Mouse (Mus musculus): ENCODE data around the gene Erich4. TPM values are rescaled to one million over a fixed set of nuclear protein-coding genes. Genes with fewer than 3 reads are reported as not detected.

Gene Erich4
- total RNA-seq, 2 experiments from 2014 or later = not detected

DNA sequence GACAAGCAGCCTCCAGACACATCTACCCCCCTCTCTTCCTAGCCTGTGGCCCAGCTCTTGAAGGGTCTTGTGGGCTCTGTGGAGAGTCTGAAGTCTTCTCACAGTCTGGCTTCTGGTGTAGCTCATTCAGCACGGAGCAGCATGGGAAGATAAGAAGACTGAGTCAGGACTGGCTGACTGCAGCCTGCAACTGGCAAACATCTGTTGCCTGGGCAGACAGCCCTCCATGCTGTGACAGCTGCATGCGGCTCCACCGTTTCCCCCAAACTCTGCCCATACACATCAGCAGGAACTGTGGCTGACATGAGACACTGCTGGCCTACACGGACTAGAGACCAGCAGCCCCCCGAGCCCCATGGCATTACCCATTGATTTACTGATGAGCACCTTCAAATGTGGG, 9.2 kb upstream of the Erich4 start:
- DNase-seq (ENCODE audit: low spot score in 2 of 2) = no peak

DNA sequence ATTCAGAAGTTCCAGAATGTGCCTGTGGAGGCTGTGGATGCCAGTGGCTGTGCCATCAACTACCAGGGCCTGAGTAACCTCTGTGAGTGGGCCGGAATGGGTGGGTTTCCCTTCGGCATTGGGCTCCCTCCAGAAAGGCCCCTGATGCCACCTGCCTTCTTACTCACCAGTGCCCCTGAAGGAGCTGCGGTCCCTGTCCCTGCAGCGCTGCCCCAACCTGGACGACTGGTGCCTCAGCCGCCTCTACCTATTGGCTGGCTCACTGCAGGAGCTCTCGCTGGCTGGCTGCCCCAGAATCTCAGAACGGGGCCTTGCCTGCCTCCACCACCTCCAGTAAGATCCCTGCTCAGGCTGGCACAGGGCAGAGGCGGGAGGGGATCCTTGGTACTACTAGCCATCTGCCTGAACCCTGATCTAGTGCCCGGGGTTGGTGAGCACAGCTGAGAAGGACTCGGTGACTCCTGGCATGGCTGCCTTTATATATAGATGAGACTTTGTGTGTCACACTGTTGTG, 8.2 kb upstream of the Erich4 start:
- no peak for DNase-seq (ENCODE audit: low spot score in 2 of 2)

DNA sequence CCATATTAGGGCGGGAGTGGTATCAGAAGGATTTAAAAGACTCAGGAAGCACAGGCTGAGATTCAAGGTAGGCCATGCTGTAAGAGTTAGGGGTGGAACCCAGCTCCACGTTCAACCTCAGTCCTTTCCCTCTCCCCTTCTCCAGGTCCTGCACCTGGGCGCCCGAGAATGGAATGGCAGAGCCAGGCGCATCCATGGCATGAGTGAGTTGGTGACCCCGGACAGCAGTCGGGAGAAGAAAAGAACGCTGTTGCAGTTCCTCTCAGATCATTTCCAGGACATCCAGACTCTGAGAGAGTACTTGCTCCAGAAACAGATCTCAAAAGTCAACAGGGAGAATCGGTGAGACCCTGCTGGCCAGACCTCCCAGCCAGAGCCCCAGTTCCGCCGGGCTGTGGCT, 5.1 kb upstream of the Erich4 start:
- DNase-seq (ENCODE audit: low spot score in 2 of 2) = no peak

DNA sequence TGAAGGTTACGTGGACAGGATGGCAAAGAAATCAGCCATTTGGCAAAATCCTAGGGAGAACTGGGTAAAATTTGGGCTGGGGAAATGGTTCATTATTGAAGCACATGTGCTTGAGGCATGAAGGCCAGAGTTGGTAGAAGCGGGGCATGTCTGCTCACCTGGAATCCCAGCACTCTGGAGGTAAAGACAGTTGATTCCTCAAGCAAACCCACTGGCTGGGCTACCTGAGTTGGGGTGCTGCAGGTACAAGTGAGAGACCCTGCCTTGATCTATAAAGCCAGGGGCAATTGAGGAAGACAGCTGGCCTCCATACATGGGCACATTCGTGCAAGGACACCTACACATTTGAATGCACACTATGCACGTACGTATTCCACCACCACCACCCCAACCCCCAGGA, 4.4 kb upstream of the Erich4 start:
- DNase-seq (ENCODE audit: low spot score in 2 of 2) = no peak

DNA sequence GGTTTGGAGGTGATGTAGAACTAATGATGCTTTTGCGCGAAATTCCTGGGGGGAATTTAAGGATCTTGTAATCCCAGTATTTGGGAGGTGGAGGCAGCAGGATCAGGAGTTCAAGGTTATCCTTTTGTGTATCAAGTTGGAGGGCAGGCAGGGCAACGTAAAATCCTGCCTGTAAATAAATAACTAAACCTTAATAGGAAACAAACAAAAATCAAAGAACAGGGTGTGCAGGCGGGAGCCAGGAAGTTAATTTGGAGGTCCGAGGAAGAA, 4.0 kb upstream of the Erich4 start:
- DNase-seq (ENCODE audit: low spot score in 2 of 2) = no peak

DNA sequence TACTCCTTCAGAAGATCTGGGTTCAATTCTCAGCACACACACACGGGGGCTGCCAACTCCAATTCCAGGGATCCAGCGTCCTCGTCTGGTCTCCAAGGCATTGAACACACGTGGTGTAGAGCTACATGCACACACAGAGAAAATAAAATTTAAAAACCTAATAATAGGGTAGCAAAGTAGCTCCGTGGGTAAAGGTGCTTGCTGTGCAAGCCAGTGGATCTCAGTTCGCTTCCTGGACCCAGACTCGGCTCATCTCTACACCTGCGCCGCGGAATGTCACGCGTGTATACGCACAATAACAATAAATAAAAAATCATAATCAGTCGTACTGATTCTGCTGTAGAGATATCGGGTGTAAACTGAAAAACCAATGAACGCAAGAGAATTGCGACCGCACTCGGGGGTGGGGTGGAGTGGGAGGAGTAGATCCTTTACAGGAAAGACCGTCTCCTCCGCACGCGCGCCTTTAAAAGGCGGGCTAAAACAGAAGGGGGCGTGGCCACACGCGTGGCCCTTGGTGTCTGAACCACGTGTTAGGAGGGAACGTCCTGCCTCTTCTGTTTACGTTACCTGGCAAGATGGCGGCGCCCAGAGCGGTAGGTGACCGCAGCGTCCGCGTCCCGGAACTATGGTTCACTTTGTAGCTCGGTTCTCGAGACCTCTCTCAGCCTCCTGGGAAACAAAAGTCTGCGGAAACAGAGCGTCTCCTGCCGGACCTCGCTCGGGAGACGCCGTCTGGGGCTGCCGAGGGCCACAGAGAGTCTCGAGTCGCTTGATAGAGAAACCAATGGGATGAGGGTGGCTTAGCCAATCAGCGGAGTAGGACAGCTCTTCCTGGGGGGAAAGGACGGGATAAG, 3.4 kb upstream of the Erich4 start, which contains the start of gene Dmac2:
Gene Dmac2, plus strand, starts transcription at position 550 of the 857 bp plus-strand sequence.
- peak; percentile 72 to 87 for DNase-seq (ENCODE audit: low spot score in 2 of 2)

DNA sequence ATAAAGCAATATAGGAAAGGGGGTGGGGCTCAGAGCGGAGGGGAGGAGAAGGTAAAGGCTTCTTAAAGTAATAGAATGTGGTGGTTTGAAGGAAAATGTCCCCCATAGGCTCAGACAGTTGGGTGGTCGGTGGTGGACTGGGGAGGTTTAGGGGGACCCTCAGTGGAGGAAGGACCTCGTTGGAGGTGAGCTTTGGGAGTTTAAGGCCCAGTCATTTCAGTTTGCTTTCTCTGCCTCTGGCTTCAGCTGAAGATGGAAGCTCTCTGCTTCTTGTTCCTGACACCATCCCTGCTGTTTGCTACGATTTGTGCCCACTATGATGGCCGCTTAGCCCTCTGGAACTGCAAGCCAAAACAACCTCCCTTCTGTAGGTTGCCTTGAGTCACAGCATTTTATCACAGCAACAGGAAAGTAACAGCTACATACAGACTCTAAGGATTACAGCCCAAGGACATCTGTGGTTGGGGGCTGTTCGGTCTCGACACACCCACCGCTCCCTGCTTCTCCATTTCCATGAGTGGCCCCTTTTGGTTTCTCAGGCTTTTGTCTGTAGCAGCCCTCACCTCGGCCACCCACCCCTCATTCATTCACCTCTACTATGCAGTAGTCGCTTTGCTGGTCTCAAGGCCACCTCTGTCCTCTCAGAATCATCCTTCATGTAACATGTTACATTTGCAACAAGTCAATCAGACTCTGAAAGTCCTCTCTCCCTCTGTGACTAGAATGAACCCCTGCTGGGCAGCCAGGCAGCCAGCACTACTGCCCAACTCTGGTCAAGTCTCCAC, 1.9 kb upstream of the Erich4 start:
- DNase-seq (ENCODE audit: low spot score in 2 of 2) = no peak

DNA sequence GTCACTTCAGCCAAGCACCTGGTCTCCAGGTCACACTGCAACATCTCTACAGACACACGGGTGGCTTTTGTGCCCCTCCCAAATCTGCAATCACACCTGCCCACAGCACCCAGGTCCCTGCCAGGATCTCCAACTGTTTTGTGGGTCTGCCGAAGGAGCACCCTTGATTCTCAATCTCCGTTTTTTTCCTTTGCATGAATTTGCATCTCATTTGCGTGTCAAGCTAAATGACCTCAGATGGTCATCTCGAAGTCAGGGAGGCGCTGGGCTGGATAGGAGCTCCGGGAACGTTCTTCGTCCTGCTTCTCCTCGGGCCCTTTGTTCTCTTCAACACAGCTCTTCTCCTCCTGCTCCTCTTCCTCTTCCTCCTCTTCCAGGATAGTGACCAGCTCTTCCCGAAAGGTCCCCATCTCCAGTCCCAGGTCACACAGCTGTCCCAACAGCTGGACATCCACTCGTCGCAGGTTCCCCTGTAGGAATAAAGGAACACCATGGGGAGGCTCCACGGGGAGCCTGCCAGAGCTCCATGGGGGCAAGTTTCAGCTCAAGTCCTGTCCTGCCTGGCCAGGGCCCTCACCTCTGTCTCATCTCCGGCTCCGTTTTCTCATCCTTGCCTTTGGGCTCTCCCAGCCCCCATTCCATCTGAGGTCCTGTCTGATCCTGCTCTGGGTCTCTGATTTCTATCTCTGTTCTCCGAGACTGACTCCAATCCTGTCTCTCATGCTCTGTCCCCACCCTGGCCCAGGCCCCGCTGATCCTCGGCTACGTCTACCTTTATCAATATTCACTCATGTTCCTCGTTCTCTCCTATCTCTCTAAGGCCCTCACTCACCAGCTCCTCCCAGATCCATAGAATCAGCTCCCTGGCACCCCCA, 624 bp downstream of the Erich4 start:
- no peak for DNase-seq (ENCODE audit: low spot score in 2 of 2)

DNA sequence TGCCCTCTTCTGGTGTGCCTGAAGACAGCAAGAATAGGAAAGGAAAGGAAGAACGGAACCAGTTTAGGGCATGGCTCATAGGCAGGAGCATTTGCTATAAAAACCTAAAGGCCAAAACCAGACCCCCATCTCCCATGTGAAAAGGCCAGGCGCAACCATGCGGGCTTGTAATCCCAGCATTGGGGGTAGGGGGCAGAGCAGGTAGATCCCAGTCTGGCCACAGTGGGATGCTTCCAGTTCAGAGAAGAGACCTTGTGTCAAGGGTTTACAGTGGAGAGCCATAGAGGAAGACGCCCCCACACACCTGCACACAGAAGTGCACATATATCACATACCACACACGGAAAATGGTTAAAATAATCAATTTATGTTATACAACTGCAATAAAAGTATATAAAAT, 1.6 kb downstream of the Erich4 start:
- no peak for DNase-seq (ENCODE audit: low spot score in 2 of 2)

DNA sequence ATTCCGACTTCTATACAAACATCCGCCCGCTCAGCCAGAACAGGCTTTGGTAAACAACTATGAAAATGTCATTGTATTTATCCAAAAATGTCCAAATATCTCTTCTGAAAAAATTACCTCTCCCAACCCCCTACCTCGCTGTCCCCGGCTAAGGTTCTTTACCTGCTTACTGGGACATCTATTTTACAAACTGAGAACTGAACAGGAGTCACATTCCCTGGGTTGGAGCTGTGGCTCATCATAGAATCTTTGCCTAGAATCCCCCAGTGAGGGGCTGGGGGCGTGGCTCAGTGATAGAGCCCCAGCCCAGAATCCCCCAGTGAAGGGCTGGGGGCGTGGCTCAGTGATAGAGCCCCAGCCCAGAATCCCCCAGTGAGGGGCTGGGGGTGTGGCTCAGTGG, 4.2 kb downstream of the Erich4 start:
- DNase-seq (ENCODE audit: low spot score in 2 of 2) = no peak

DNA sequence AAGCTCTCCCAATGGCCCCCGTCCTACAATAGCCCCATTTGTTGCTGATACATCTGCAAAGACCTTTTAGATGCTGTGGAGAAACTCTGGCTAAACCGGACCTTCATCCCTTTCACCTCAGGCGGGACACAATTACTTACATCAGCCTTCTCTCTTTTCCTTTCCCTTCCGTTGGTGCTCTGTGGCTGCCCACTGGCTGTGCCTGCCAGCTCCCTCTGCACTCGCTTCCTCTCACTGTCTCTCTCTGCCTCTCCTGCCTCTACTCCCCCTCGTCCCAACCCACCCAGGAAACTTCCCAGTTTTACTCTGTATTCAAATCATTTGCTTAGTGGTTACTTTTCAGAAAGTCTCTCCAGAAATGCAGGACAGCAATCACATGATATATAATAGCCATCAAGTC, 5.6 kb downstream of the Erich4 start:
- DNase-seq (ENCODE audit: low spot score in 2 of 2) = no peak

DNA sequence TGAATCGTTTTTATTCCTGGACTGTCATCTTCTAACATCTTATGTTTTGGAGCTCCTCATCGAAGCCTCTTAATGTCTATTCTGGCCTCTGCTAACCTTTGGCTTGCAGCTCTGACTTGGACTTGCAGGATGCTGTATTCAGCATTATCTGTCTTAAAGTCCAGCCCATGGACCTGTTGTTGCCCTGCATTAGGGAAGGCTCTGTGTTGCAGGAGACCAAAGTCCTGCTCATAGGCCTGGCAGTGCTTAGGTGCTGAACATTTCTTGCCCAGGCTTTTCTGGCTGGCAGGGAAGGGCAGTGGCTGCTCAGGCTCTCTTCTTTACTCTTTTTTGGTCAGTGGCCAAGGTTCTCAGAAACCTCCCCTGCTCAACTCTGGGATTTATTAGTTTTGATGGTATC, 8.5 kb downstream of the Erich4 start:
- no peak for DNase-seq (ENCODE audit: low spot score in 2 of 2)

DNA sequence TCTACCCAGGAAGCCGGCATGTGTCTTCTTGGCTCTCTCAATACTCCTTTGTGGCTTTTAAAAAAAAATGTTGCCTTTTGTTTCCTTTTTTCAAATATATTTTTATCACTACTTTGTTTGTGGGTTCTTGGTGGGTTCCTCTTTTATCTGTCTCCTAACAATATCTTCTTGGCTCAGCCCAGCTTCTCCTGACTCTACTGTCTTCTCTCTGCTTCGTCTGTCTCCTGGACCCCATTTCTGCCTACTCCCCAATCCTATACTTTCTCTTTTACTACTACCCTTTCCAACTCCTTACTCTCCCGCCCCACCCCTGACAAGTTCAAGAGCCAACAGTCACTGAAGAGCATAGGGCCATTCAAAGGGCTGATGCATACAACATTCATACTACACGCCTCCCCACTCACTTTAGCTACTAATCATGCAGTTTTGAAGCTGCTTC, 9.0 kb downstream of the Erich4 start:
- no peak for DNase-seq (ENCODE audit: low spot score in 2 of 2)

DNA sequence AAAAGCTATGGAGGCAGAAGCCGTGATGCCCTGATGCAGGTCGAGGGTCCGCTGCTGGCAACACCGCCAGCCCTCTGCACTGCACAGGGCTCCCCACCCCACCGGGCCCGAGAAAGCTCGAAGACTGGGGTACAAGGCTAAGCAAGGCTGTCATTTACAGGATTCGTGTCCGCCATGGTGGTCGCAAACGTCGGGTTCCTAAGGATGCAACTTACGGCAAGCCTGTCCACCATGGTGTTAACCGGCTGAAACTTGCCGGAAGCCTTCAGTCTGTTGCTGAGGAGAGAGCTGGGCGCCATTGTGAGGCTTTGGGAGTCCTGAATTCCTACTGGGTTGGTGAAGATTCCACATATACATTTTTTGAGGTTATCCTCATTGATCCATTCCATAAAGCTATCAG, 14.3 kb downstream of the Erich4 start:
- no peak for DNase-seq (ENCODE audit: low spot score in 2 of 2)

DNA sequence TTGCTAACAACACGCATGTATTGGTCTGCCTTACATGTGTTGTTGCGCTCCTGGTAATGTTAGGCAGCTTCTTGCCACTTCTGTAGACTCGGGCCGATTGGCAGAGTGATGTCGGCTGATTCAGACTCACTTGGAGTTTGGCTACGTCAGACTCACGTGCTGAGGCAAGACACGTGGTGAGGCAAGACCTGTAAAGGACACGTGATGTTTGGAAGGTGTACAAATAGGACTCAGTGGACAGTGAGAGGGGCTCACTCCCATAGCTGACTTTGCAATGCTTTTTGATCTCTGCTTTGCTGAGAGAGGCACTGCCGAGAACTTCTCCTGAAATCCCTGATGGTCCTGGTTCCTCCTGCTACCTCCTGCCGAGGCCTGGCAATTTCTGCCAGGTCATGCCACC, 15.0 kb downstream of the Erich4 start:
- no peak for DNase-seq (ENCODE audit: low spot score in 2 of 2)

DNA sequence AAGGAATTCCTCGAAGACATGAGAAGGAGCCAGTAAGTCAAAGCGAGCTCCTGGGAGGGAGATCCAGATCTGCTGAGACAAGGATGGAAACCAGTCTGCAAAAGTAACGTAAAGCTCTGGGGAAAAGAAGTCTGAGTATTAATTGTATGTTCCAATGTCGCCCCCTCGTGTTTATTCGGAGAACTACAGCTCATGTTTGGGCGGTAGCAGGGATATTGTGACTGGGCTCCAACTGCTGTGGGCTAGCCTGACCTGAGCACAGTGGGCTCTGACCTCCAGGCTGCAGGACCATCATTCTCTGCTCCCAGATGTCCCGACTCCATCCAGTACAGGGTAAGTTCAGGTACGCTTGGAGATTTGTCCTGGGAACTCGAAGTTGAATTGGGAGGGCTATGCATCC, 16.0 kb downstream of the Erich4 start:
- peak in 1 of 2 experiments; percentile 60 for DNase-seq (ENCODE audit: low spot score in 2 of 2)

DNA sequence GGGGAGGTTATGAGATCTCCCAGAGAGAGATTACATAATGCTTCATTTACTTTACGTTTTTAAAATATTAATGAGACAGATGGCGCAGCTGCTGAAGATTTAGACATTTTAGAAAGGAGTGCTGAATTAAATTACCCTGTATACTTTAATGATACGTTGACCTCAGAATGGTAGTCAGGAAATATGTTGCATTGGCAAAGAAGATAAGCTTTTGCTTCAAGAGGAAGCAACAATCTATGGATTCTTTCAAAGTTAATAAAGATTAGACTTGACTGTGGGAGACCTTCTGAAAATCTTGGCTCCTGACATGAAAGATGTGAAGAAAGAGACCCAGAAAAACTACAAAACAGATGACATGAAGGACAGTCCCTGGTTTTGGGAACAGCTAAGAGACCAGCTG, 21.8 kb downstream of the Erich4 start:
- DNase-seq (ENCODE audit: low spot score in 2 of 2) = no peak

DNA sequence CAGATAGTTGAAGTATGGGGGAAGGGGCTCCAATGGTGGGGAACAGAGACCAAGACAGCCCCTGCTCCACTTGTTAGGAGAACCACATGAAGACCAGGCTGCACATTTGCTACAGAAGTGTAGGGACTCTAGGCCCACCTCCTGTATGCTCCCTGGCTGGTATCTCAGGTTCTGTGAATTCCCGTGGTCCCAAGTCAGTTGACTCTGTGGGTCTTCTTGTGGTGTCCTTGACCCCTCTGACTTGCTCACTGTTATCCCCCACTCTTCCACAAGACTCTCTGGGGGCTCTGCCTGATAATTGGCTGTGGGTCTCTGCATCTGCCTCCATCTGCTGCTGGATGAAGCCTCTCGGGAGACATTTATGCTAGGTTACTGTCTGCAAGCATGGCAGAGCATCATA, 24.5 kb downstream of the Erich4 start:
- DNase-seq (ENCODE audit: low spot score in 2 of 2) = no peak

DNA sequence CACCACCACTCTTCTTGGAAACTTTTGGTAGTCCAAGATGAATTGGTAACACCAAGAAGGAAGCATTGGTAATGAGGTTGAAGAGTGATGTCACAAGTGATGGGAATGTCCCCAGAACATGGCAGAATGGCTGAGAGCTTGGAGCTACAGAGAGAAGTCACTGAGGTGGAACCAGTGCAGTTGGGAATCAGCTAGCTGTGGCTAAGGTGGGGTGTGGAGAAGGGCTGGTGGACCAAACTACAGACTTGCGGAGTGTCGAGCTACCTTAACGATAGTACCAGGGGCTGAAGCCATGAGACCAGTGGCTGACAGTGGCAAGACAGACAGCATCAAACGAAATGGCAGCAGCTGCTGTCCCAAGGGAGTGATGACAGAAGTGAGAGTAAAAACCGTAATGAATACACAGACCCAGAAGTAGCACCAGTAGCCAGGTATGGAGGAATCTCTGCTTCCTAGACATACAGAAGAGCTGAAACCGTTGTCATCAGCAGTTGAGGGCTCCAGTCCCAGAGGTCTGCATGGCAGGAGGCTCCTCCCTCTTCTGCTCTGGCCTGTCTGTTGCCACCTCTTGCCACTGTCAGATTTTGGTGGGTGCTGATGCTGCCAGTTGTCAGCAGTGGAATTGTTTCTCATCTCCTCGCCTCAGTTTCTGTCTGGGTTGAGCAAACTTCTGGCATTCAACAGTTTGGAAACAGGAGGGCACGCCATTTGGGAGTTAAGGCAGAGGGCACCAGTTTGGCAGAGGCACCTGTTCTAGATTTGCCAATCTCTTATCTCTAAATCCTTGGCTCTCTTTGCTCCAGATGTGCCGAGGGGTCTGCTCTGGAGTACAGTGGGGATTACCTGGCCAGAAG, 30.1 kb downstream of the Erich4 start:
- DNase-seq (ENCODE audit: low spot score in 2 of 2) = no peak

DNA sequence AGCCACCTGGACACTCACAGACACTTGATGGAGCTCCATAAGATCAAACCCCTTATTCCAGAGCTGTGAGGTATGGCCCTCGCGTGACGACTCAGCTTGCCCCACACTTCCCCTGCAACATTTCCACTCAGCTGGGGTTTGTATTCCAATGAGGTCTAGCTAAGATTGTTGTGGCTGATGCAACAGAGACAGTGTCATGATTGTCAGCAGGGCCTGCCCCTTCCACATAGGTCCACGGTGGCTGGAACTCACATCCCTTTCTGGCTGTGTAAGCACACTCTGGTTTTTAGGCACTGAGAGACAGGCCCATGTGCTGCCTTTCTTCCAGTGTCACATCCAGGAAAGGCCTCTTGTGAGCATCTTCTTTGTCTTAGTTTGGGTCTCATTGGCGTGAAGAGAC, 31.0 kb downstream of the Erich4 start:
- DNase-seq (ENCODE audit: low spot score in 2 of 2) = no peak
